Mouse (Mus musculus): ENCODE data around the gene Cbr3. TPM values are rescaled to one million over a fixed set of nuclear protein-coding genes. Genes with fewer than 3 reads are reported as not detected.

Cbr3 gene
- polyA plus RNA-seq (2014; fragmentation: Illumina TruSeq; extraction: RNeasy Lipid Tissue Mini Kit (QIAGEN cat#74804); ENCODE audit: low read depth, low replicate concordance), result 1.5 TPM

GRCm38 (mm10) chr16:93682689-93683507 is at the start of gene Cbr3:
Gene Cbr3 (plus strand): TSS chr16:93683215.

GRCm38 (mm10) chr16:93711411-93712188 is 28.6 kb downstream of the Cbr3 start, which contains the start of gene Dop1b:
Gene Dop1b (plus strand): TSS chr16:93711904.

Other genes starting within 250 kb of the Cbr3 start
- 0.61 TPM for gene Setd4, start 79.2 kb upstream of the Cbr3 start, polyA plus RNA-seq (2014; fragmentation: Illumina TruSeq; extraction: RNeasy Lipid Tissue Mini Kit (QIAGEN cat#74804); ENCODE audit: low read depth, low replicate concordance)
- 95.2 TPM for gene Cbr1, start 77.4 kb upstream of the Cbr3 start, polyA plus RNA-seq (2014; fragmentation: Illumina TruSeq; extraction: RNeasy Lipid Tissue Mini Kit (QIAGEN cat#74804); ENCODE audit: low read depth, low replicate concordance)
- gene Gm5678, start 55.1 kb upstream of the Cbr3 start, polyA plus RNA-seq (2014; fragmentation: Illumina TruSeq; extraction: RNeasy Lipid Tissue Mini Kit (QIAGEN cat#74804); ENCODE audit: low read depth, low replicate concordance), result not detected
- 4.2 TPM for gene Dop1b, start 28.7 kb downstream of the Cbr3 start, polyA plus RNA-seq (2014; fragmentation: Illumina TruSeq; extraction: RNeasy Lipid Tissue Mini Kit (QIAGEN cat#74804); ENCODE audit: low read depth, low replicate concordance)
- 46.5 TPM for gene Morc3, start 148.9 kb downstream of the Cbr3 start, polyA plus RNA-seq (2014; fragmentation: Illumina TruSeq; extraction: RNeasy Lipid Tissue Mini Kit (QIAGEN cat#74804); ENCODE audit: low read depth, low replicate concordance)
- gene Chaf1b, start 200.7 kb downstream of the Cbr3 start, polyA plus RNA-seq (2014; fragmentation: Illumina TruSeq; extraction: RNeasy Lipid Tissue Mini Kit (QIAGEN cat#74804); ENCODE audit: low read depth, low replicate concordance), result 0.32 TPM

Data from kidney, adult 10 weeks (tissue).